Mouse (Mus musculus) MEL (cell line): ENCODE measurements at regions not wholly inside any gene's neighbourhood (a gene's known extent, or its start where the extent isn't known, plus 50 kb on each side); places are given as distances from the start of the nearest gene placed in this dataset.

Experiments used
- DNase-seq: peaks from one replicate; pipeline ENCODE4 v3.0.0; 2011; ENCODE audit warnings: low read depth, low spot score
- H3K27ac ChIP-seq: 2 replicates; pipeline ENCODE4 v1.5.1; 2012; ENCODE audit warnings: low read depth, mild to moderate bottlenecking, control low read depth, low read length, moderate library complexity; ENCODE audit not compliant: control insufficient read depth
- H3K27me3 ChIP-seq, 2 experiments: fragments of 150-350 bp in 1 of 2; sonication (generic) in 1 of 2; 2 replicates each; pipeline ENCODE4 v1.6.1; 2012; ENCODE audit warnings: low read length in 2 of 2, mild to moderate bottlenecking in 2 of 2, improper control_type of control experiment in 1 of 2, moderate library complexity in 1 of 2; ENCODE audit not compliant: insufficient read depth in 2 of 2, control insufficient read depth in 1 of 2
- H3K36me3 ChIP-seq, 2 experiments: 2 replicates each; pipeline ENCODE4 v1.6.1; 2012 to 2014; ENCODE audit warnings: low read length in 2 of 2, improper control_type of control experiment in 1 of 2, inconsistent platforms in 1 of 2, mild to moderate bottlenecking in 1 of 2; ENCODE audit not compliant: insufficient read depth in 2 of 2, control insufficient read depth in 1 of 2
- H3K4me1 ChIP-seq, 2 experiments: fragments of 150-350 bp in 1 of 2; sonication (generic) in 1 of 2; 2 replicates each; pipeline ENCODE4 v1.6.1; 2012; ENCODE audit warnings: low read length in 2 of 2, improper control_type of control experiment in 1 of 2, mild to moderate bottlenecking in 1 of 2; ENCODE audit not compliant: insufficient read depth in 2 of 2, control insufficient read depth in 1 of 2
- H3K4me3 ChIP-seq, 2 experiments: fragments of 150-350 bp in 1 of 2; sonication (generic) in 1 of 2; 2 replicates each; pipeline ENCODE4 v1.5.1; 2012; ENCODE audit warnings: low read depth in 2 of 2, low read length in 2 of 2, mild to moderate bottlenecking in 2 of 2, moderate library complexity in 2 of 2, control low read depth in 1 of 2, improper control_type of control experiment in 1 of 2; ENCODE audit not compliant: control insufficient read depth in 1 of 2, insufficient read depth in 1 of 2
- H3K79me2 ChIP-seq: 2 replicates; pipeline ENCODE4 v1.6.1; 2012; ENCODE audit warnings: mild to moderate bottlenecking, low read length, moderate library complexity; ENCODE audit not compliant: control insufficient read depth, poor library complexity, insufficient read depth
- H3K9ac ChIP-seq: 2 replicates; pipeline ENCODE4 v1.6.1; 2012; ENCODE audit warnings: low read depth, mild to moderate bottlenecking, control low read depth, low read length, moderate library complexity; ENCODE audit not compliant: control insufficient read depth, poor library complexity, severe bottlenecking
- H3K9me3 ChIP-seq: fragments of 150-350 bp; sonication (generic); replicated peaks from 2 replicates; pipeline ENCODE4 v1.6.1; 2012; ENCODE audit warnings: mild to moderate bottlenecking, low read length, improper control_type of control experiment, moderate library complexity; ENCODE audit not compliant: insufficient read depth
- BHLHE40 ChIP-seq: IDR thresholded peaks from 2 replicates; pipeline ENCODE4 v1.6.1; 2012; ENCODE audit warnings: low read depth, mild to moderate bottlenecking, inconsistent platforms, low read length, improper control_type of control experiment, borderline replicate concordance
- CHD1 ChIP-seq: IDR thresholded peaks from 2 replicates; pipeline ENCODE4 v1.6.1; 2012; ENCODE audit warnings: low read depth, mild to moderate bottlenecking, inconsistent platforms, low read length, improper control_type of control experiment
- CHD2 ChIP-seq: IDR thresholded peaks from 2 replicates; pipeline ENCODE4 v1.6.1; 2011; ENCODE audit warnings: low read length, improper control_type of control experiment
- CTCF ChIP-seq, 3 experiments: IDR thresholded peaks in 2 of 3; conservative IDR thresholded peaks in 1 of 3; 2 replicates each; pipeline ENCODE4 v1.5.1; 2011 to 2012; ENCODE audit warnings: low read length in 3 of 3, low read depth in 2 of 3, mild to moderate bottlenecking in 2 of 3, improper control_type of control experiment in 1 of 3, inconsistent platforms in 1 of 3, mixed read lengths in 1 of 3, moderate library complexity in 1 of 3; ENCODE audit not compliant: control insufficient read depth in 1 of 3, insufficient read depth in 1 of 3, poor library complexity in 1 of 3, severe bottlenecking in 1 of 3
- ELF1 ChIP-seq: IDR thresholded peaks from 2 replicates; pipeline ENCODE4 v1.6.1; 2014; ENCODE audit warnings: low read depth, mild to moderate bottlenecking, inconsistent platforms, low read length, improper control_type of control experiment, moderate library complexity
- EP300 ChIP-seq, 2 experiments: IDR thresholded peaks; 2 replicates each; pipeline ENCODE4 v1.6.1; 2011; ENCODE audit warnings: improper control_type of control experiment in 2 of 2, low read length in 2 of 2, low read depth in 1 of 2, mild to moderate bottlenecking in 1 of 2
- ETS1 ChIP-seq: IDR thresholded peaks from 2 replicates; pipeline ENCODE4 v1.6.1; 2012; ENCODE audit warnings: low read depth, mild to moderate bottlenecking, inconsistent platforms, low read length, improper control_type of control experiment, moderate library complexity
- MAFK ChIP-seq: IDR thresholded peaks from 2 replicates; pipeline ENCODE4 v1.6.1; 2011; ENCODE audit warnings: low read depth, mild to moderate bottlenecking, low read length, improper control_type of control experiment, borderline replicate concordance
- MAZ ChIP-seq: IDR thresholded peaks from 2 replicates; pipeline ENCODE4 v1.6.1; 2012; ENCODE audit warnings: low read depth, mild to moderate bottlenecking, inconsistent platforms, low read length, improper control_type of control experiment
- MYB ChIP-seq: IDR thresholded peaks from 2 replicates; pipeline ENCODE4 v1.6.1; 2011; ENCODE audit warnings: mild to moderate bottlenecking, low read depth, low read length, improper control_type of control experiment
- RAD21 ChIP-seq: IDR thresholded peaks from 2 replicates; pipeline ENCODE4 v1.6.1; 2011; ENCODE audit warnings: mild to moderate bottlenecking, low read depth, low read length, improper control_type of control experiment
- SIN3A ChIP-seq: IDR thresholded peaks from 2 replicates; pipeline ENCODE4 v1.6.1; 2012; ENCODE audit warnings: low read length, improper control_type of control experiment, inconsistent platforms
- SMC3 ChIP-seq: IDR thresholded peaks from 2 replicates; pipeline ENCODE4 v1.6.1; 2011; ENCODE audit warnings: low read depth, low read length, improper control_type of control experiment
- TBP ChIP-seq: IDR thresholded peaks from 2 replicates; pipeline ENCODE4 v1.8.0; 2011; ENCODE audit warnings: low read depth, low read length, improper control_type of control experiment
- TCF12 ChIP-seq: IDR thresholded peaks from 2 replicates; pipeline ENCODE4 v1.6.1; 2014; ENCODE audit warnings: low read depth, mild to moderate bottlenecking, inconsistent platforms, low read length, improper control_type of control experiment, moderate library complexity
- UBTF ChIP-seq: IDR thresholded peaks from 2 replicates; pipeline ENCODE4 v1.6.1; 2012; ENCODE audit warnings: low read depth, mild to moderate bottlenecking, inconsistent platforms, low read length, improper control_type of control experiment, moderate library complexity, borderline replicate concordance; ENCODE audit not compliant: insufficient read depth
- USF2 ChIP-seq, 2 experiments: IDR thresholded peaks; 2 replicates each; pipeline ENCODE4 v1.6.1; 2011 to 2012; ENCODE audit warnings: improper control_type of control experiment in 2 of 2, low read length in 2 of 2, borderline replicate concordance in 1 of 2, inconsistent platforms in 1 of 2, low read depth in 1 of 2, mild to moderate bottlenecking in 1 of 2; ENCODE audit not compliant: insufficient read depth in 1 of 2
- ZMIZ1 ChIP-seq: IDR thresholded peaks from 2 replicates; pipeline ENCODE4 v1.6.1; 2012; ENCODE audit warnings: low read depth, mild to moderate bottlenecking, inconsistent platforms, low read length, improper control_type of control experiment, moderate library complexity
- ZNF384 ChIP-seq: IDR thresholded peaks from 2 replicates; pipeline ENCODE4 v1.6.1; 2012; ENCODE audit warnings: low read depth, mild to moderate bottlenecking, inconsistent platforms, low read length, improper control_type of control experiment

GRCm38 (mm10) chr9:61766187-61766586 lies 148.2 kb downstream of the Rplp1 start:
- Histone ChIP-seq H3K4me1 (no peaks in the 10 kb centered on the region), H3K9me3 (no peaks in the 10 kb centered on the region), H3K9ac (no peak overlapping the region), H3K27me3 (no peaks in the 10 kb centered on the region), H3K27ac (no peak overlapping the region)
- no peak for TF ChIP-seq USF2 (IDR thresholded peaks at IDR 0.05; ENCODE audit: borderline replicate concordance in 1 of 2, insufficient read depth in 1 of 2, low read depth in 1 of 2, low read length in 2 of 2)
- no peak for TF ChIP-seq ZMIZ1
- TF ChIP-seq SIN3A: no peak
- TF ChIP-seq UBTF: no peak
- TF ChIP-seq TCF12: no peak
- no peak for TF ChIP-seq EP300 (IDR thresholded peaks at IDR 0.05; ENCODE audit: low read depth in 1 of 2, low read length in 2 of 2)
- TF ChIP-seq CHD1: no peak
- no peak for TF ChIP-seq BHLHE40
- no peak for TF ChIP-seq ETS1
- TF ChIP-seq RAD21: no peak
- no peak for TF ChIP-seq CTCF (IDR thresholded peaks at IDR 0.05 in 2 of 3, conservative IDR thresholded peaks at IDR 0.05 in 1 of 3; ENCODE audit: control insufficient read depth in 1 of 3, insufficient read depth in 1 of 3, low read depth in 2 of 3, low read length in 3 of 3, poor library complexity in 1 of 3, severe bottlenecking in 1 of 3)
- no peak for TF ChIP-seq ZNF384
- TF ChIP-seq ELF1: no peak
- no peak for TF ChIP-seq TBP
- TF ChIP-seq, all 39 proteins: peak for 0
- no peak overlapping the region for H3K4me3 ChIP-seq
- no peaks in the 10 kb centered on the region for H3K36me3 ChIP-seq
- no peak for DNase-seq
- no peaks in the 10 kb centered on the region for H3K79me2 ChIP-seq

DNA sequence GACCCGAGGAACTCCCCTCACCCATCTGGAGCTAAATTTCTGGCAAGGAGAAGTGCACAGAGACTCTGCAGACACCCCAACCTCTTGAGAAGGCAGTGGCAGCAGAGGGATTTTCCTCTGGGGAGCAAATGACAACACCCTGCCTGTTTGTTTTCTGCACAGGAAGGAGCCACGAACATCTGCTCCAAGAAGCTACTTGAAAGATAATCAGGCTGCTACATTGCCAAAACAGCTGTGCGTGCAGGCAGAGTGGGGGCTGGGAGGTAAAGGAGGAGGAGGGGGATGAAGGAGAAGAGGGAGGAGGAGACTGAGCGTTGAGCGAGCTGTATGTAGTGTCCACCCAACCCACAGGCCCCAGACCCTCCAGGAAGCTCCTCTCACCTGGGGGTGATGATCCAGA lies 149.0 kb downstream of the Rplp1 start:
- no peaks in the 10 kb centered on the region for H3K79me2 ChIP-seq
- H3K4me1 ChIP-seq: no peaks in the 10 kb centered on the region
- DNase-seq: no peak
- no peaks in the 10 kb centered on the region for H3K36me3 ChIP-seq
- H3K4me3 ChIP-seq: no peak overlapping the region
- H3K9ac ChIP-seq: no peak overlapping the region
- no peak overlapping the region for H3K27ac ChIP-seq
- no peak for TF ChIP-seq MAZ
- no peaks in the 10 kb centered on the region for H3K9me3 ChIP-seq
- H3K27me3 ChIP-seq: no peaks in the 10 kb centered on the region

DNA sequence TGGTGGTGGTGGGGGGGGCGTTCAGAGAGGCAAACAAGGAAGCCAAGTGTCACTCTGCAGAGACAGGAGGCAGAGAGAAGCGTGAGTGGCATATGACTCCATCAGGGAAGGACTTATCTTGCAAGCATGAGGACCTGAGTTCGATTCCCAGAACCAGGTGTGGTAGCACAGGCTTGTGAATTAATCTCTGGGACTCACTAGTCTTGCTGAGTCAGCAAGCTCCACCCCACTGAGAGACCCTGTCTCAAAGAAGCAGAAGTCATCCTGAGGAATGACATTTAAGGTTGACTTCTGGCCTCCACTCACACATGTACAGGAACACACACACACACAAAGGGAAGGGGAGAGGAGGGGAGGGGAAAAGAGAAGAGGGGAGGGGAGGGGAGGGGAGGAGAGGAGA lies 156.5 kb downstream of the Rplp1 start:
- H3K9ac ChIP-seq: no peak overlapping the region
- no peak overlapping the region for H3K27ac ChIP-seq
- no peak for DNase-seq
- no peaks in the 10 kb centered on the region for H3K36me3 ChIP-seq
- H3K79me2 ChIP-seq: no peaks in the 10 kb centered on the region
- H3K4me1 ChIP-seq: no peaks in the 10 kb centered on the region
- H3K27me3 ChIP-seq: no peaks in the 10 kb centered on the region; a peak in 1 of 4 replicates
- no peaks in the 10 kb centered on the region for H3K9me3 ChIP-seq
- TF ChIP-seq SIN3A (no peak), CHD2 (no peak), SMC3 (no peak), MAFK (peak; percentile 19; the same call in 1 of the 2 replicates), MYB (no peak)
- H3K4me3 ChIP-seq: no peak overlapping the region
